Mouse (Mus musculus) thymus, postnatal 10 days (tissue): ENCODE results near the gene Rasa2.
"Not testable (repeated sequence)": the region's sequence is repeated elsewhere in the genome, so short reads cannot be mapped to it uniquely, and the experiment has no call there.

Experiments
- DNase-seq, 2 experiments: peaks; one replicate each; pipeline ENCODE4 v3.0.0; 2021; ENCODE audit warnings: low spot score in 2 of 2

Rasa2 gene

DNA sequence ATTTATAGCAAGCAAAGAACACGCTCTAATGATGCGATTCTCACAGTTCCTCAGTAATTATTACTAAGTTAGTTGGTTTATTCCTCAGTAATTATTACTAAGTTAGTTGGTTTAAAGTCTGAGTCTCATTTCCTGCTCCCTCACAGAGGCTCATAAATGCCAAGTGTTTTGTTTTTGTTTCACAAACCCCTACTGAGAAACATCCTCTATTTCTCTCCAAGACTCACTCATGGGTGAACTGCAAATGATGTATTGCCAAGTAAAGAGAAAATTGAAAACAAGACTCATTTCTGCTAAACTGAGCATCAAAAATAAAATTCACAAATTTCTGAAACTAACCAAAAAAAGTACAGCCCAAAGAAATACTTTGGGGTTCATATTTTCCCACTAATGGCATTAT lies 47.9 kb downstream of the Rasa2 start:
- no peak for DNase-seq

DNA sequence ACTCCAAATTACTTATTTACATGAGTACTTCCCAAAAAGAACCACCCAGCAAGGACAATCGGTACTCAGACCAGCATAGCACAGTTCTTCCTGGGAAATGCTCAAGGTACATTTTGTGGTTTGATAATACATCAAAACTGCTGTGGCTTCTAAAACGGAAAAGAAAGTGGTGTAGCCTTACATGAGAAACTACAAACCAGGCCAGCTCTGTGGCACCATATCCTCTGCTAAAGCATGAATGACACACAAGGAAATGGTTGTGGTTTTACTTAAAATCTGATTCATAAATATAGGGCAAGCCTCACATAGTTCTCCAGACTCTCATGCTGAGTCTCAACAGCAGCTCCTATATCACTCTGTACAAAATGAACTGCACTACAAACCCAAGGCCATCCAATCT lies 48.3 kb downstream of the Rasa2 start:
- DNase-seq = peak in 1 of 2 experiments; percentile 15

DNA sequence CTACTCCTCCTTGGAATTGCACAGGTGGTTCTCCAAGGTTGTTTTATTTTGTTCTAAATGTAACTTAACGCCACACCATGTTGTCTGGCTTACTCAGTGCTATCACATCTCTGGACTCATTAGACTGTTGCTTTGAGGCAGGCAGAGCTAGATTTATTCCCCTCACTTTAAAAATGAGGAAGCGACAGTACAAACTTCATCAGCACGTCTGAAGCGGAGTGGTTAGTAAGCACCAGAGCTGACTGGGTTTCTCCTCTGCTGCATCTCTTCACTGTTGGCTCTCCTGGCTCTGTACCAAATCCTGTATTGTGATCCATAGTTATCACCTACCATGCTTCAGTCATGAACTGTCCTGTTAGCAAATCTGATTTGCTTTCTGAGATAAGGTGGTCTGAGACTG lies 53.2 kb downstream of the Rasa2 start:
- no peak for DNase-seq

- no peak for DNase-seq
These were observed 53.7 kb downstream of the Rasa2 start for GRCm38 (mm10) chr9:96577674-96578073.

- DNase-seq = no peak
These were observed 58.2 kb downstream of the Rasa2 start for GRCm38 (mm10) chr9:96573252-96573651.

DNA sequence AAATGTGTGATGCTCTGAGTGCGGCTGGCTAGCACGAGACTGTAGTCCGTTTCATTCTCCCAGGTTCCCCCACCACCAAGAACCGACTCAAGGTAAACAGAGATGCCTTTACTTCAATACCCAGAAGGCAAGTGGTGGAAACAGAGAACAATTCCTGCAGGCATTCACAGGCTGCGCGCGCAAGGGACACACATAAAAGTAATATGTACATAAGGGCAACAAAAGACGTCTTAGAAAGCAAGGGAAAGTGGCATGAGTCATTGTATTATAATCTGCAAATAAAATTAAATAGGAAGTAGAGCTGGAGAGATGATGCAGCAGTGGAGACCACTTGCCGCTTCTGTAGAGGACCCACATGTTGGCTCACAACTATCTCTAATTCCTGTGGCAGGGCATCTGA lies 58.7 kb downstream of the Rasa2 start:
- DNase-seq = no peak

DNA sequence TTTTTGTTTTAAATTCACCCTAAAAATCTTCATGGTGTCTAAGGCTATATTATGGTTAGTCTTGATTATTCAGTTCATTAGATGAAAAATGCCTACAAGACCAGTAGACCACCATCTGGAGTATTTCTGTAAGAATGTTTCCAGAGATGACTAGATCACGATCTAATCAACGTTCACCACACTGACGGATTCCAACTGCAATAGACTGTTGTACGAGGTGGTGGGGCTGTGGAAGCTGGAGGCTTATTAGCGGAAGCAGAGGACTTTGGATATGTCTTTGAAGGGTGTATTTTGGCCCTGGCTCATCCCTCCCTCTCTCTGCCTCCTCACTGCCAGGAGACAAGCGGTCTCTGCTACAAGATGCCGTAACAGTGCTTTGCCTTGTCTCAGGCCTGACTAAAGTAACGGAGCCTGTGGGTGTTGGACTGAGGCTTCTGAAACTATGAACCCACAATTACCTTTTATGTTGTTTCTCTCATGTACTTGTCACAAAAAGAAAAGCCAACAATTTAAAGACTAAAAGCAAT lies 64.9 kb downstream of the Rasa2 start:
- no peak for DNase-seq

GRCm38 (mm10) chr9:96563501-96563900 lies 67.9 kb downstream of the Rasa2 start:
- no peak for DNase-seq

- DNase-seq = no peak
These were observed 72.3 kb downstream of the Rasa2 start for GRCm38 (mm10) chr9:96559148-96559547.

DNA sequence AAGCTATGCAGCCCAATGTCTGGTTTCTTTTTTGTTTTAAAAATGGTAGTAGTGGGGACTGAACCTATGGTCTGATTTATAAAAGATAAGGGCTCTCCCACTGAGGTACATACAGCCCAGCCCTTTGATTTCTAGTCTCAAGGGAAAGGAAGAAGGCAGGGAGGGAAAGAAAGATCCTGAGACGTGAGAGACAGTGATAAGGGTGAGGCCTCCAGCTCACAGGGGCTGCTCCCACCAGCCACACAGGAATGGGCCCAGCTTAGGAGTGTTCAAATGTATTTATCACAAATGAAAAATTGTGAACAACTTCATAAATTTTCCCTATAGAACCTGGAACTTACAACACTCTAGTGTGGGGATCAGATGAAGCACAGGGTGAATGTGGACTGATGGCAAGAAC lies 72.8 kb downstream of the Rasa2 start:
- DNase-seq = no peak

DNA sequence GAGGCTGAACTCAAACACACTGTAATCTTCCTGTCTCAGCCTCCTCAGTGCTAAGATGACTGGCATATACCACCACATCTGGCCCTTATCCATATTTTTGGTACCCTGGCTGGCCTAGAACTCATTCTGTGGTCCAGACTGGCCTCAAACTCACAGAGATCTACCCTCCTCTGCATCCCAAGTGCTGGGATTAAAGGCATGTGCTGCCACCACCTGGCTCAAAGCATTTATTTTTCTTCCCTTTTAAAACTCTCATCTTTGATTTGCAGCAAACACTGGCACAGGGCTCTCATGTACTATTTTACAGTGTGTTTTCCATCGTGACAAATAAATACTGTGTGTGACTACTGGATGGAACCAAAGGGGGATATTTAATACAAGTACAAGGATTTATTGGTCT lies 77.3 kb downstream of the Rasa2 start:
- no peak for DNase-seq

GRCm38 (mm10) chr9:96545410-96545809 lies 86.0 kb downstream of the Rasa2 start:
- no peak for DNase-seq

- peak in 1 of 2 experiments; percentile 27 for DNase-seq
These were observed 87.5 kb downstream of the Rasa2 start for GRCm38 (mm10) chr9:96543643-96544640.

DNA sequence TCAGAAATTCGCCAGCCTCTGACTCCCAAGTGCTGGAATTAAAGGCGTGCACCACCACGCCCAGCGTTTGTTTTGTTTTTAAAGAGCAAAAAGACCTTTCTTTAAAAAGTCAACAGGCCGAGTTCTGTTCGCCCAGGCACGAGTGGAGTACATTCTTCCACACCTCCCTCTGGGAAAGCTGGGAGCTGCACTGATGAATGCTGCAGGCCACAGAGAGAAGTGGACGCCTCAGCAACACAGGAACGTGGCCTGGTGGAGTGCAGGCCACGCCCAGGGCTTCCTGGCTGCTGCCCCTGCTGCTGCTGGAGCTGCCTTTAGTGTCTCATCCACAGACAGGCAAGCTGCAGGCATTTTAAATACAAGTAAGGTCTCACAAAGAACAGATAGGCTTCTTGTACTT lies 92.5 kb downstream of the Rasa2 start:
- no peak for DNase-seq

DNA sequence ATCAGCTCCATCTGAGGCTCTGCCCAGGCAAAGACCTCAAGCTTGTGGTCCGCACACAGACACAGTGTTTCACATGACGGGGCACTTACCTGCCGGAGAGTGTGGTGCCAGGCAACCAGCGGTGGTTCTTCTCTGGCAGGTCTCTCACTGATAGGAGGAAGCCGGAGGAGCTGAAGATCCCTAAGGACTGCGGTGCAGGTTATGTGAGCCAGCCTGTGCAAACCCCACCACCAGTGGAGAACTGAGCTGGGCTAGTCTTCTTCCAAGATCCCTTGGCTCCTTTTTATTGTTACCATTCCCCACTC lies 93.8 kb downstream of the Rasa2 start:
- no peak for DNase-seq

GRCm38 (mm10) chr9:96536895-96537614 lies 94.4 kb downstream of the Rasa2 start:
- no peak for DNase-seq

- not testable (repeated sequence) for DNase-seq
These were observed 95.3 kb downstream of the Rasa2 start for GRCm38 (mm10) chr9:96536093-96536492.

DNA sequence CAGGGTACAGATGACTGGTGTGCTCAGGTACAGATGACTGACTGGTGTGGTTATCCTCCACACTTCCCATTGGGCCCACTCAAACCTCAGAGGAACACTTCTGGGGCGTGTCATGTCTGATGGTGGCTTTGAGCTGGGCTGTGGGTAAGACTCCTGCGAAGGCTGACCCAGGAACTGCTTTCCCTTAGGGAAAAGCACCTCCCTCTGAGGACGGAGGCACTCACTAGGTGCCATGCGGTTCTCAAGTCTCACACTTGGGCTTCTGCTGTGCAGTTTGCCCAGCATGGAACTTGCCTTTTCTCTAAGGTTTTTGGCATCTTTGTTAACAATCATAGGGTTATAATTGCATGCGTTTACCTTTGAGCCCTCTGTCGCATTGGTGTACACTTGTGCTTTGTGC lies 96.0 kb downstream of the Rasa2 start:
- DNase-seq = no peak

- DNase-seq = no peak
These were observed 97.2 kb downstream of the Rasa2 start for GRCm38 (mm10) chr9:96534256-96534655.

GRCm38 (mm10) chr9:96533476-96533875 lies 97.9 kb downstream of the Rasa2 start:
- no peak for DNase-seq

DNA sequence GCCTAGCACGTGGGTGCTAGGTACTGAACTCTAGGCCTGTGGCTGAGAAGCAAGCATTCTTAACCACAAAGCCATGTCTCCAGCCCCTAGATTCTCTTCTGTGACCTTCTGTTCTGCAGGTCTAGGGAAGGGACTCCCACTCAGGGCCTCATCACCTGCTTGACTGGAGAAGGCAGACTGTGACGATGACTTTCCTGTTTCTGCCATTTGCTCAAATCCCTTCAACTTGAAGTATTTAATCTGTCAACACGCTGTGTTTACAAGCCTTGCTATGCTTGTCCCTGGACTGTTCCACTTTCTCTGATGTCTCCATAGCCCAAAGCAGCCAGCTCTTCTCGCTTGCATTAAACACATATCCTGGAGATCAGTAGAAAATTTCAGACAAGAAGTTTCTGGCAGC lies 98.9 kb downstream of the Rasa2 start:
- DNase-seq = no peak

- no peak for DNase-seq
These were observed 100.7 kb downstream of the Rasa2 start for GRCm38 (mm10) chr9:96530674-96531081.
